Mouse (Mus musculus) gastrocnemius, adult 2 months (tissue): ENCODE results near the gene Pilrb1. TPM values are rescaled to one million over a fixed set of nuclear protein-coding genes. Genes with fewer than 3 reads are reported as not detected.
"Not testable (repeated sequence)": the region's sequence is repeated elsewhere in the genome, so short reads cannot be mapped to it uniquely, and the experiment has no call there.

ENCODE experiments used
- DNase-seq: peaks from one replicate; pipeline ENCODE4 v3.0.0; 2022
- H3K27ac ChIP-seq: fragments of 200-600 bp; 2 replicates; pipeline ENCODE4 v1.8.1; 2022; ENCODE audit warnings: mild to moderate bottlenecking
- H3K4me3 ChIP-seq: fragments of 200-600 bp; 2 replicates; pipeline ENCODE4 v1.8.1; 2022; ENCODE audit warnings: mild to moderate bottlenecking, moderate library complexity
- CTCF ChIP-seq: fragments of 200-600 bp; IDR thresholded peaks from 2 replicates; pipeline ENCODE4 v1.8.1; 2022; ENCODE audit warnings: antibody characterized with exemption, mild to moderate bottlenecking, moderate library complexity
- intact Hi-C: fragments of 180-260 bp; cut with DNase I; formaldehyde crosslinking; loops from one replicate; pipeline ENCODE4 v1.15.1; 2025
- total RNA-seq, 2 experiments: library from RNA; stranded (reverse); gene quantifications; 2 replicates each; pipeline ENCODE4 v1.2.3; 2021

The Pilrb1 gene
- total RNA-seq, 2 experiments from 2014 or later, result 0.42 TPM; not detected in 1

DNA sequence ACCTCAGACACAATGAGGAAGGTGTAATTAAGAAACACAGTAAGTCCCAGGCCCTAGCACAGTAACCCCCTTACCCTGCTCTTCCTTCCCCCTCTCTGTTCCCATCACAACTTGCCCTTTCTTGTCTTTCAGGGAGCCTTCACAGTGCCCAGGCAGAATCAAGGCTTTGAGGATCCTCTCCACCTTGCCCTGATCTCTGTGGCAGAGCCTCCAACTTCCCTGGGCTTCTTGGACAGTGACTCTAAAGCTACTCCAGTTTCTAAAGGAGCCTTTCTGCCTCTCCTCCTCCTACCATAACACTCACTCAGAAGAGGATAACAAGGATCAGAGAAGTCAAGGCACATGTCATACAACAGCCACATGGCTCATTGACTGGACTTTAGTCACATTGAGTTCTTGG lies 21.3 kb downstream of the Pilrb1 start:
- Histone ChIP-seq H3K4me3 (no peak overlapping the region), H3K27ac (no peak overlapping the region)
- intact Hi-C loops, result no loop called here
- TF ChIP-seq CTCF, result no peak
- no peak for DNase-seq

DNA sequence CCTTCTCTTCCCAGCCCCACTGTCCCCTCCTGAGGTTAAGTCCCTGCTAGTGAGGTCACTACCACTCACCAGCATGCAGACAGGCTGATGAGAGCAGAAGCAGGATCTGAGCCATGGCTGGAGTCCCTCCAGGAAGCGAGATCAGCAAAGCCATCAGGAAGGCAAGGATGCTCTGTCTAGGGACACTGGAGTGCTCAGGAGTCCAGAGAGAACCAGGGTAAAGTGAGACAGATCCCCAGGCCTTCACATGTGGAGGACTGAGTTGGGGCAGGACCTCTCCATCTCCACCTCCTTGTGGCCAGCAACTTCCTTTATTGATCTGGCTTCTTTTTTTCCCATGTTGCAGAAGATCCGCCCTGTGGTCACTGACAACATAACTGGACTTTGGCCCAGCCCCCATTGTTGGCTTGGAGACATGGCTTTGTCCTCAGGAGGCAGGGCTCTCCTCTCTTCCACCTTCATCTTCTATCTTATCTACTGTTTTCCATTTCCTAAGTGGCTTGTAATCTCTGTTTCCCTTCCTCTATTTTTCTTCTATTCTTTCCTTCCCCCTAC lies 21.9 kb downstream of the Pilrb1 start, which contains the start of gene Pilra:
Gene Pilra, minus strand, starts transcription at position 316 of the 555 bp plus-strand sequence.
- DNase-seq, intact Hi-C loops, H3K4me3 ChIP-seq, H3K27ac ChIP-seq: not testable (repeated sequence)

DNA sequence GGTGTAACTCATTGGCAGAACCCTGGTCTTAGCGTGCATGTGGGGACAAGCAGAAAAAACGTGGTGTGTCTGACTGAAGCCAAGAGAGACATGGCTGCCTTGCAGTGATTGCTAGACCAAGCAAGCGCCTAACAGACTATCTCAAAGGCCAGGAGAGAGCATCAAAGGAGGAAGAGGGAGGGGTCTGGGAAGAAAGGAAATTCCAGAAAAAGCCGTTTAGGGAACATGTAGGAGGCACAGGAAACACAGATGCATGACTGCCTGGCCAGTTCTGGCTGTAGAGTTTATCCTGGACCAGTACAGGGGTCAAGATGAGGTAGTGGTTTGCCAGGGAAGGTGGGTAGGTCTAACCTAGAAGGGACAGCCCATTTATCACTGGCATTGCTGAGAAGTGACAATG lies 24.4 kb downstream of the Pilrb1 start:
- Histone ChIP-seq H3K4me3 (no peak overlapping the region), H3K27ac (no peak overlapping the region)
- TF ChIP-seq CTCF, result no peak
- no peak for DNase-seq
- intact Hi-C loops, result no loop called here

DNA sequence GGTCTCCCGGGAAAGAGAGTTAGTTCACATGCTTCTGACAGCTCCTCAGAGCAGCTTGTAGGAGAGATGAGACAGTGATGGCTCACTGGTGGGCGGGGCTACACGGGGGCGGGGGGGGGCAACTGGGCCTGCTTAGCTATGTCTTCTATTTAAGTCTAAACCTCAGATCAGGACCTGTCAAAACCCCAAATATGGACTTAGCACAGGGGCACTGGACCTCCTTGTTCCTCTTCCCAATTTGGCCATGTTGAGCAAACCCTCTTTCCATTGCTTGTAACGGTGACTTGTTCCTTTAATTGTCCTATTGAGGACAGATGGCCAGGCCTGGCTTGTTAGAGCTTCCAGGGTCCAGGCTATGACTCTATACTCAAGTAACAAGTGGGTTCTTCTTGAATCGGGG lies 26.4 kb downstream of the Pilrb1 start:
- no peak overlapping the region for H3K4me3 ChIP-seq
- intact Hi-C loops, result no loop called here
- DNase-seq, result no peak
- H3K27ac ChIP-seq, result no peak overlapping the region
- TF ChIP-seq CTCF, result no peak

DNA sequence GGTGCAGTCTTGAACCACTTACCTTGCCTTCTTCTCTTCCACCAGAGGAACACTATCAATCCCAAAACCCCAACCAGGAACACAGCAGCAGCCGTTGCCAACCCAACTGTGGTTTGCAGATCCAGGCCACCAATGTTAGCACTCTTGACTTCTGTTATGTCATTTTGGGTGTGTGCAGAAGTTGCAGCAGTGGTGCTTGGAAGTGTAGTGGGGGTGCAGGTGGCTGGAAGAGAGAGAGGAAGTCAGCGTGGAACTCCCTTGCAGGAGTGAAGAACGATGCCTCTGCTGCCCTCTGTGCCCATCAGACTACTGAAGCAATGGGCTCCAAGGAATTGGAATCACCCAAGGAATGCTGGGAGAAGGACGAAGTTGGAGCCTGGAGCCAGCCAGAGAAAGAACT lies 26.8 kb downstream of the Pilrb1 start:
- TF ChIP-seq CTCF, result no peak
- no peak for DNase-seq
- Histone ChIP-seq H3K27ac (no peak overlapping the region), H3K4me3 (no peak overlapping the region)
- intact Hi-C loops, result no loop called here

DNA sequence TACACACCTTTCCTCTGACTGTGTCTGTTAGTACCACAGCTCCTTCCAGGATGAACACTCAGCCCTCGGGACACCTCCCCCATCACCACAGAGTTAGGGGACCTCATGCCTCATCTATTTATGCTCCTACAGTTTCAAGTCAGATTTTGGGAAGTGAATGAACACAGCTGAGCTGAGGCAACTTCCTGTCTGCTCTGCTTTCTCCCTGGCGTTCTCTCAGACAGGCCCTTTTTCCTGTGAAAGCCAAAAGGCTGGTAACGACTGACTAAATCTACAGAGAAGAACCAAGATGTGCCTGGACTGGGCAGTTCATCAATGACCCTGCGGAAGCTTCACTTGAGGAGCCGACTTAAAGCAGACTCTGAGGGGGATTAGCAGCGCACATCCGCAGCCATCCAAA lies 27.7 kb downstream of the Pilrb1 start:
- intact Hi-C loops, result no loop called here
- TF ChIP-seq CTCF, result no peak
- Histone ChIP-seq H3K27ac (no peak overlapping the region), H3K4me3 (no peak overlapping the region)
- no peak for DNase-seq

DNA sequence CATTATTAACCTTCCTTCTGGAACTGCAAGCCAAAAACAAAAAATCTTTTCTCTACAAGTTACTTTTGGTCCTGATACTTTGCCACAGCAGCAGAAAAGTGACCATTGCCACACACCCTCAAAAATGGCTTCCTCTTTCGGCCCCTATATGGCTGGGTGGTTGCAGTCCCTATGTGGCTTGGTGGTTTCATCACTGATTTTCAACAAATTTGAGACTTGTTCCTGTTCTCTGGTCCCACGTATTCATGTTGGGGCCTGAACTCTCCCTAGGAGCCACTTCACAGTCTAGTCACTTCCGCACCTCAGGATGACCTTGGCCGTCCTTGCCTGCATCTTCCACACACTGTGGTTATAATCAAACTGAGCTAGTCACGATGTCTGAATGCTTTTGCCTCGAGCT lies 29.2 kb downstream of the Pilrb1 start:
- no peak for TF ChIP-seq CTCF
- Histone ChIP-seq H3K4me3 (no peak overlapping the region), H3K27ac (no peak overlapping the region)
- DNase-seq, result no peak
- intact Hi-C loops, result no loop called here

DNA sequence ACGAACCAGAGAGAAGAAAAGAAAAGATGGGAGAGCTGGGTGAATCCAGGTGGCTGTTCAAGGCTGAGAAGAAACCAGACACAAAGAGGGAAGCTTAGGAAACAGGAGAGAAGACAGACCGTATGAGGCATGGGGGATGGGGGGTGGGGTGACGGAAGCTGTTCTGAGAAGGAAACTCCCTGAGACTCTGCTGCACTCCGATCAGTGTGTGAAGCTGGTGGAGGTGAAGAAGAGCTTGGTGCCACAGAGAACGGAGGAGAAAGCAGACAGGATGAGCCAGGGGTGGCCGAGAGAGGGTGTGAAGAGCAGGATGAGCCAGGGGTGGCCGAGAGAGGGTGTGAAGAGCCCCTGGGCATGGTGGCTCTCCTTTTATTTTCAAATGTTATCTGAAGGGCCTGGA lies 31.5 kb downstream of the Pilrb1 start:
- H3K4me3 ChIP-seq, result no peak overlapping the region
- no peak for DNase-seq
- TF ChIP-seq CTCF, result no peak
- H3K27ac ChIP-seq, result no peak overlapping the region
- intact Hi-C loops, result no loop called here

DNA sequence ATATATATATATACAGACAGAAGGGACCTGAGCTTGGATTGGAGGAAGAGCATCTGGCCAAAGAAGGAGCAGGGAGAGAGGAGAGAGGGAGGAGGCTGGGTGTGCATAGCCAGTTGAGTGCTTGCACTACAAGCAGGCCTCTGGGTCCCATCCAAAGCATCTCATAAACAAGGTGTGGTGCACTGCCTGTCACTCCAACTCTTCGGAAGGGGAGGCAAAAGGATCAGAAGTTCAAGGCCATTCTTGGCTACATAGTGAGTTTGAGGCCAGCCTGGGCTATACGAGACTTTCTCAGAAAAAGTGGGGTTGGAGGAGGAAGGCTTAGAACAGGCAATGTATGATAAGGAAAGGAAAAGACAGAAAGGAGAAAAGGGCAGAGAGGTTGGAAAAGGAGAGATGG lies 31.9 kb downstream of the Pilrb1 start:
- DNase-seq, result no peak
- no peak for TF ChIP-seq CTCF
- intact Hi-C loops, result no loop called here
- H3K4me3 ChIP-seq, result no peak overlapping the region
- no peak overlapping the region for H3K27ac ChIP-seq

DNA sequence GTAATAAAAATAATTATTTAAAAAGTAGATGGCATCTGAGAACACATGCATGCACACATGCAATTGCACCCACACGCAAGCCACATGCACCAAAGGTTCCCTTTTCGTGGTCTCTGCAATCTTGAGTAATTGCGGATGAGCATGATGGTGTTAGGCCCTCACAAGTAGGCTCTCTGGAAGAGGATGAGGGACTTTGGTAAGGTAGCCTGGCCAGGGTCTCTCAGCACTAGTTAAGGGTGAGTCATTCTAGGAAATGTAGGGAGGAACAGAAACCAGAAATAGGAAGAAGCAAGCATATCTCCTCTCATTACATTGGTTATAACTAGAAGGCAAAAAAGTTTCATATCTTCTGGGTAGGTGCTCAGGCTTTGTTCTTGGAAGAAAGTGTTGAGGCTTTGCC lies 32.9 kb downstream of the Pilrb1 start:
- DNase-seq, result no peak
- TF ChIP-seq CTCF, result no peak
- Histone ChIP-seq H3K4me3 (no peak overlapping the region), H3K27ac (no peak overlapping the region)
- intact Hi-C loops, result no loop called here

DNA sequence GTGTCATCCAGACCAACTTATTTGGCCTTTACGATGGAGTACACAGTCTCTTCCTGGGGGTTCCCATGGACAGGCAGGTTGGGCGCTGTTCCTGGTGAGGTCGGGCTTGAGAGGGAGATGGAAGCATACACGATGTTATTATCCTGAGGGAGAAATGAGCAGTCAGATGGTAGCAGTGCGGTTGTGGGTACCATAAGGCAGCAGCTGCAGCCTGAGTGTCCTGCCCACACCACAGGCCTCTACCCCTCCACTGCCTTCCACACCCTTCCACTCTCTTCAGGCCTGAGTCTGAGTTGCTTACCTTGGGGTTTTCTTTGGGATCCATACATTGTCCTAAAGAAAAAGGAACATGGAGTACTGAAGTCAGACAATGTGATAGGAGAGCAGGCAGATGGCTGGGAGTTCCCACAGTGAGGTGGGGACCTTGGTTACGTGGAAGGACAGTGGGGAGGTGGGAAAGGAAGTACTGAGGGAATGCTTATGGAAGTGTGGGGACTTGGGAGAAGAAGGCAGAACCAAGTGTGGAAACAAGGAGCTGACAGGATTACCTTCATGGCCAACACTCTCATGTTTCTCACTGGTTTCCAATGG lies 34.4 kb downstream of the Pilrb1 start:
- no peak for DNase-seq
- intact Hi-C loops, result no loop called here
- H3K4me3 ChIP-seq, result no peak overlapping the region
- TF ChIP-seq CTCF, result no peak
- no peak overlapping the region for H3K27ac ChIP-seq

DNA sequence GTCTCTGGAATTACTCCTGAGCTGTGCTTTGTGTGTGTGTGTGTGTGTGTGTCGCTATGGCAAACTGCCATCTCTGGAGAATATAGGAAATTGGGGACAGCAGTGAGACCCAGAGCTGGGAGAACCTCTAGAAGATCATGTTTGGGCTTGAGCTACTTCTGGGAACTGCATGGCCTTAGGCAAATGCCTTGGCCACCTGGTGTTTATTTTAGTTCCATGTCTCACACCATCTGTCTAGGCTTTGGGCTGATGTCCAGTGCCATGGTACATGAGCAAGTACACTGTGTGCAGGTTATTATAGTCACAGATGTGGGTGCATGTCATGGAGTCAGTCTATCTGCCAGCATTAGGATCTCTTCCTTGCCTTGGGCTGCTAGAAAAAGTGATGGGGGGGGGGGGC lies 35.3 kb downstream of the Pilrb1 start:
- intact Hi-C loops, result no loop called here
- no peak for DNase-seq

DNA sequence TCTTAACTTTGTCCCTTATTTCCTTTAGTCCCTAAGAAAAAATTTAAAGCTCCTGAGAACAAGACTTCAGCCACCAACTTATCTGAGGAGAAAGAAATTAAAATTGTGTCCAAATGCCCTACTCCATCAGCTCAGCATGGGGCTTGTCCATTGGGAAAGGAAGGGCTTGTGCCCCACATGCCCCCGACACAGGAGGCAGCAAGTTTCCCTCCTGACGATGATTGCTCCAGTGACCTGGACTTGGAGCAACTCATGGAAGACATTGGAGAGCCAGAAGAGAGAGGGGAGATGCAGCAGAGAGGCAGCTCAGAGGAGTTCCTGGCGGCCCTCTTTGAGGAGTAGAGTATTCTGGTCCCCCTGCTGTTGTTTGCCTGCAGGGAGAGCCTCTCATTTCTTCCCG lies 35.8 kb downstream of the Pilrb1 start:
- Histone ChIP-seq H3K27ac (no peak overlapping the region), H3K4me3 (no peak overlapping the region)
- DNase-seq, result no peak
- no peak for TF ChIP-seq CTCF
- intact Hi-C loops, result no loop called here

More for the DNA sequence above, 35.3 kb downstream of the Pilrb1 start:
- TF ChIP-seq CTCF, result no peak
- Histone ChIP-seq H3K4me3 (no peak overlapping the region), H3K27ac (no peak overlapping the region)

DNA sequence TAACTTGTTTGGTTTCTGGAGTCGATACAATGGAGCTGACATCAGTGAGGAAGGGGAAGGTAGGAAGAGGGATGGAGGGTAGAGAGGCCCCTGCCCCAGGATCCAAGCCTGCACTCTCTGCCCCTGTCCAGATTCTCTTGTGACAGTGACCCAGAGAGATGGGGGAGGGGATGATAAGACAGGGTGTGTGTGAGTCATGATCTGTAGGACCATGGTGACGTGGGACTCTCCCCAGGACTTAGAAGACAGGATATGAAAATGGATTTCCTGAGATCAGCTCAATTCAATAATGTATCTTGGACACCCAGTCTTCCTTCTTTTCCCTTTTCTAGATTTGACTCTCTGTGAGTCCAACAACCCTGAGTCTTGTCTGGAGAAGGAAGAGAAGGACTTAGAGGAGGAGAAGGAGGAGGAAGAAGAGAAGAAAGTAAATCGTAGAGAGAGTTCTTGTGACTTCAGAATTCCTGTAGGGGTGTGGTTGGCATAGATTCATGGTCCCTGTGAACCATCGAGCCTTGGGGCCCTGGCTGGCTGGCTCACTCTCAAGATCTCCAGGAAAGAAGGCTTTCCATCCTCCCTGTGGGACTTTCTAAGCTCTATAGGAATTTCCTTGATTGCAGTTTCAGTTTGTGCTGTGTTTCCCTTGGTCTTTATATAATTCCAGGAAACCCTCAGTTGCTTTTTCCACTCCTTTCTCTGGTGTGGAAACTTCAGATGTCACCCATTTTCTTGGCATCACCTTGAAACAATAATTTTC lies 40.3 kb downstream of the Pilrb1 start:
- Histone ChIP-seq H3K27ac (no peak overlapping the region), H3K4me3 (no peak overlapping the region)
- TF ChIP-seq CTCF, result no peak
- intact Hi-C loops, result no loop called here
- no peak for DNase-seq
